Mouse (Mus musculus) embryonic facial prominence, embryonic 12.5 days (tissue): ENCODE measurements at regions not wholly inside any gene's neighbourhood (a gene's known extent, or its start where the extent isn't known, plus 50 kb on each side); places are given as distances from the start of the nearest gene placed in this dataset.

Experiments used
- ATAC-seq: fragments of 200-750 bp; cut with Nextera tagmentation; 2 replicates; pipeline ENCODE4 v1.8.0; 2017; ENCODE audit not compliant: insufficient number of reproducible peaks, insufficient read depth, low FRiP score, low TSS enrichment
- H3K27ac ChIP-seq: fragments of 300-500 bp; sonication (generic); 2 replicates; pipeline ENCODE4 v1.5.1; 2016; ENCODE audit warnings: mild to moderate bottlenecking
- H3K27me3 ChIP-seq: fragments of 300-500 bp; sonication (generic); 2 replicates; pipeline ENCODE4 v1.6.1; 2016; ENCODE audit warnings: mild to moderate bottlenecking, moderate library complexity
- H3K36me3 ChIP-seq: fragments of 300-500 bp; sonication (generic); 2 replicates; pipeline ENCODE4 v1.6.1; 2016; ENCODE audit warnings: mild to moderate bottlenecking
- H3K4me1 ChIP-seq: fragments of 300-500 bp; sonication (generic); 2 replicates; pipeline ENCODE4 v1.6.1; 2016
- H3K4me2 ChIP-seq: fragments of 300-500 bp; sonication (generic); replicated peaks from 2 replicates; pipeline ENCODE4 v1.6.1; 2016; ENCODE audit warnings: mild to moderate bottlenecking, moderate library complexity
- H3K4me3 ChIP-seq: fragments of 300-500 bp; sonication (generic); 2 replicates; pipeline ENCODE4 v1.5.1; 2016; ENCODE audit warnings: mild to moderate bottlenecking
- H3K9ac ChIP-seq: fragments of 300-500 bp; sonication (generic); 2 replicates; pipeline ENCODE4 v1.6.1; 2016; ENCODE audit warnings: mild to moderate bottlenecking, moderate library complexity
- H3K9me3 ChIP-seq: fragments of 300-500 bp; sonication (generic); 2 replicates; pipeline ENCODE4 v1.6.1; 2016; ENCODE audit warnings: mild to moderate bottlenecking, moderate library complexity
- WGBS: fragments of 180-500 bp; shearing (Covaris S2); methylation state at CpG from one replicate; pipeline ENCODE4 v1.1.7; 2016; 5-methylcytosine and 5-hydroxymethylcytosine counted together

GRCm38 (mm10) chr12:27083645-27084550 is 258.5 kb downstream of the Sox11 start:
- Histone ChIP-seq H3K9ac (no peak overlapping the region), H3K36me3 (no peaks in the 10 kb centered on the region), H3K4me2 (no peak overlapping the region), H3K27me3 (no peaks in the 10 kb centered on the region), H3K4me3 (no peak overlapping the region), H3K9me3 (no peaks in the 10 kb centered on the region), H3K4me1 (peaks cover 15% of the 10 kb centered on the region), H3K27ac (0 out of 2 replicates have a peak overlapping the region, but pooled peaks have one; percentile 61)
- WGBS: 39% methylated on average over 4 of the region's 4 CpGs
- ATAC-seq: no peak

GRCm38 (mm10) chr12:27083089-27083488 is 259.3 kb downstream of the Sox11 start:
- H3K36me3 ChIP-seq: no peaks in the 10 kb centered on the region
- peak overlapping the region; percentile 26 for H3K4me3 ChIP-seq
- H3K4me1 ChIP-seq: peaks cover 15% of the 10 kb centered on the region
- H3K27ac ChIP-seq: peak overlapping the region; percentile 70
- 4% methylated on average over 8 of the region's 8 CpGs for WGBS
- peak overlapping the region; percentile 12; the same call in 1 of the 2 replicates for H3K9ac ChIP-seq
- H3K9me3 ChIP-seq: no peaks in the 10 kb centered on the region
- no peaks in the 10 kb centered on the region for H3K27me3 ChIP-seq
- ATAC-seq: peak; percentile 72
- H3K4me2 ChIP-seq: peak overlapping the region; percentile 58

DNA sequence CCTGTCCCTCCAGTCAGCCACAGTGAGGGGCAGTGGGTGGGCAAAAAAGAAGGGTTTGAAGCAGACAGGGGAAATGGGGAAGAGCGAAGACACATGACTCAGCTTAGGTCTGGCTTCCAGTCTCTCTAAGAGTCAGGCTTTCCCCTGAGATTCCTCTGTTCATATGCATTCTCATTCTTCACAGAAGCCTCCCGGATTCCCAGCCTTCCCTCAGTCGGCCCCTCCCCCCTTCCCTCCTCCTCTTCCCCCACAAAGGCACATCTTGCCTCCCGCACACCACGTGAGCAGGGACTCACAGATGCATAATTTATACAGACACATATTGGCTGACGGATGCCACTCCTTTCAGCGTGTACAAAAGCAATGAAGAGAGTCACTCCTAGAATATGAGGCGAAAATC is 259.8 kb downstream of the Sox11 start:
- Histone ChIP-seq H3K27ac (peak overlapping the region; percentile 70), H3K36me3 (no peaks in the 10 kb centered on the region), H3K9ac (0 out of 2 replicates have a peak overlapping the region, but pooled peaks have one; percentile 12), H3K4me1 (peaks cover 15% of the 10 kb centered on the region), H3K4me2 (peak overlapping the region; percentile 58), H3K27me3 (no peaks in the 10 kb centered on the region), H3K9me3 (no peaks in the 10 kb centered on the region), H3K4me3 (peak overlapping the region; percentile 26)
- WGBS: 1% methylated on average over 8 of the region's 8 CpGs
- peak; percentile 85 for ATAC-seq

DNA sequence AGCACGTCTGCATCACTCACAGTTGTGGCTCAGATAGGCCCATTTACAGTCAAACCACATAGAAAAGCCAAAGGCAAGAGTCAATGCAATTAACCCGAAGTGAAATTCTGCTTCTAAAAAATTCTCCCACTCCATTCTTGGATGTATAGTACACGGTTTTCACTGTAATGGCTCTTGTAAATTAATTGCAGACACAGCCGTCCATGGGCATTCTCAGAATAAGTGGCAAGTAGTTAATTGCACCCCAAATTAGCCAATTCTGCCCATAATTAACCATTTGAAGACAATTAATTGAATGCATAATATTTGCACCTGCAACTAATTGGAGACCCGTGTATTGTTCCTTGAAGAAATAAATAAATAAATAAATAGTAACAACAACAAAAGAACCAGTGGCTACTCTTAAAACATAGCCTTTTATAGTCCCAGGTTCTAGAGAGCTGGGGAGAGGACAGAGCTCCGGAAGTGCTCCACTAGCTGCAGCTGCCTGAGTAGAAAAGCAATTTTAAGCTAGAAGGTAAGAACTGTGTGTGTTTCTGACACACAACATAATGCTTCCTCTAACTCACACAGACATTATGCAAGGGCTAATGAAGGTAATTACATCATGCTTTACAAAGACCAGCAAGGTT is 266.2 kb downstream of the Sox11 start:
- Histone ChIP-seq H3K4me1 (no peaks in the 10 kb centered on the region; the same call in 1 of the 2 replicates), H3K9ac (no peak overlapping the region), H3K9me3 (no peaks in the 10 kb centered on the region), H3K4me3 (no peak overlapping the region), H3K36me3 (no peaks in the 10 kb centered on the region), H3K27ac (no peak overlapping the region), H3K4me2 (no peak overlapping the region), H3K27me3 (no peaks in the 10 kb centered on the region)
- WGBS: 55% methylated on average over 6 of the region's 6 CpGs
- ATAC-seq: no peak

DNA sequence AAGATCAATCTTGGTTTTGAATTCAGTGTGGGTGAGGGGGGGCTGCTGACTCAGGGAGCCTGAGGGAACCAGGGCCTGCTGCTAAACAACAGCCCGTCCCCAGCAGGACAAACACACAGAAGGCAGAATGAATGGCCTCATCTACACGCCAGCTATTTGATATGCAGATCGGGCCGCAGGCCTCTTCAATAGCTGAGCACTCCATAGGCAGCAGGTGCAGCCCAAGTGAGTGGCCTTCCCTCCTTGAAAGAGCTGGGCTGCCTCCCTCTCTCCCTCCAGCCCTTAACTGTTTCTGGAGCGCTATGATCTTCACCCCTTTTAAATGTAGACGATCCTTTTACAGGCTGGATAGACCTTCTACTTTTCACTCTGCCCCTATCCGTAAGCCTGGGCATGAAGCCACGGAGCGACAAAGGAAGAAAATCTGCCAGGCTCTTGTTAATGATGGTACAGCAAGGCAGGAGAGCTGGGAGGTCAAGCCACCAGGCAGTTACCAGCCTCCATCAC is 277.3 kb downstream of the Sox11 start:
- 37% methylated on average over 9 of the region's 9 CpGs for WGBS
- Histone ChIP-seq H3K4me2 (no peak overlapping the region), H3K27ac (no peak overlapping the region), H3K9ac (no peak overlapping the region), H3K4me3 (no peak overlapping the region), H3K27me3 (no peaks in the 10 kb centered on the region), H3K9me3 (no peaks in the 10 kb centered on the region), H3K4me1 (peaks cover 29% of the 10 kb centered on the region), H3K36me3 (no peaks in the 10 kb centered on the region)
- ATAC-seq: no peak

DNA sequence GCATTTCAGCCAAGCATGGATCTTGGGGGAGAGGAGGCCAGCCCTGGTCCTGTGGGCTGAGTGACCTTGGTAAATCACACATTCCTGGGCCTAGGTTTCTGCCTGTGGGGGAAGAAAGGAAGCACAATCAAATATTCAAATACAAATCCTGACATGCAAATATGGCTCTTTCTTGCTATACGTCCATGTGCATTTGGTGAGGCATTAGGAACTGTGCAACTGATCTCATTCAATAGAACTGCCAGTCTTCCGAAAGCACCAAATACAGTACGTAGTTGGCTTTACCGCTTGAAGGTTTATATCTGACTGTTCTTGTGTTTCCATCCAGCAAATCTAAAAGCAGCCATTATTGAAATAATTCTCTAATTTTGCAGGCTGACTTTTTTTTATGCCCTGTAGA is 278.9 kb downstream of the Sox11 start:
- H3K4me2 ChIP-seq: no peak overlapping the region
- H3K4me1 ChIP-seq: peaks cover 31% of the 10 kb centered on the region
- H3K36me3 ChIP-seq: no peaks in the 10 kb centered on the region
- H3K9me3 ChIP-seq: no peaks in the 10 kb centered on the region
- no peak overlapping the region for H3K9ac ChIP-seq
- WGBS: 83% methylated on average over 4 of the region's 4 CpGs
- H3K4me3 ChIP-seq: no peak overlapping the region
- ATAC-seq: no peak
- H3K27me3 ChIP-seq: no peaks in the 10 kb centered on the region
- no peak overlapping the region for H3K27ac ChIP-seq

DNA sequence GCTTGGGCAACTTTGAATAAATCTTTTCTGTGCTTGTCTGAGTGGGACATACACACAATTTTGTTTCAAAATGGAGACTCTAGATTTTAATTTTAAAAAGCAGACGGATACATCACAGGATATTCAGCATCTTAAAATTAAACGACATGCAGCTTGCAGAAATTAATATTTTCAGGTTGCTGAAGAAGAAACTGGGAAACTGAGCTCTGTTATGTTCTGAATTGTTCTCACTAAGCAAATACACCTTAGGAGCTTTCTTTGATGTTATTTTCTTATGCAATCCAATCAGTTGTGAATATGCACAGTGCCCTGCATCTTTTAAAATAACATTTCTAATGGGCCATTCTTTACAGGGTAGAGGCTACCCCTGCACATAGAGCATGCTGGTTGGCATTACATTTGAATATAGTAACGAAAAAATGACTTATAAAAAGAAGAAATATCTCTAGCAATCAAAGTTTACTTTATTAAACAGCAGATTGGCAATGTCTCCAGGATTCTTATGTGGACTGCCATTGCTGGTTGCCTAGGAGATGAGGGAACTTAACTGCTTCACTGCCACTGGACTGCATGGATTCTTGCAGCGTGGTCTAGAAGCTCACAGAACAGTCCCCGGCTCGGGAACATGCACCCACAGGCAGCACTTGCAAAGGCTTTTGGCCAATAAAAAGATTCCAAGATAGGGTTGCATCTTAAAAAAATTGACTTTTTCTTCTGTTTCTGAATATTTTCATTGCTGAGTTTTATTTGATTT is 279.7 kb downstream of the Sox11 start:
- H3K4me1 ChIP-seq: peaks cover 31% of the 10 kb centered on the region
- H3K4me3 ChIP-seq: 0 out of 2 replicates have a peak overlapping the region, but pooled peaks have one; percentile 20
- 54% methylated on average over 6 of the region's 6 CpGs for WGBS
- ATAC-seq: no peak
- H3K36me3 ChIP-seq: no peaks in the 10 kb centered on the region
- H3K9ac ChIP-seq: no peak overlapping the region
- peak overlapping the region; percentile 83 for H3K27ac ChIP-seq
- no peaks in the 10 kb centered on the region for H3K9me3 ChIP-seq
- peak overlapping the region; percentile 45 for H3K4me2 ChIP-seq
- H3K27me3 ChIP-seq: no peaks in the 10 kb centered on the region

- peaks cover 31% of the 10 kb centered on the region for H3K4me1 ChIP-seq
- 2% methylated on average over 10 of the region's 10 CpGs for WGBS
- H3K9me3 ChIP-seq: no peaks in the 10 kb centered on the region
- no peaks in the 10 kb centered on the region for H3K27me3 ChIP-seq
- peak overlapping the region; percentile 45 for H3K4me2 ChIP-seq
- ATAC-seq: peak; percentile 67; the same call in 1 of the 2 replicates
- peak overlapping the region; percentile 20 for H3K4me3 ChIP-seq
- peak overlapping the region; percentile 37; the same call in 1 of the 2 replicates for H3K9ac ChIP-seq
- no peaks in the 10 kb centered on the region for H3K36me3 ChIP-seq
- peak overlapping the region; percentile 83 for H3K27ac ChIP-seq
Measured at GRCm38 (mm10) chr12:27062061-27062461, 280.3 kb downstream of the Sox11 start.

- Histone ChIP-seq H3K27me3 (no peaks in the 10 kb centered on the region), H3K4me3 (no peak overlapping the region), H3K4me2 (peak overlapping the region; percentile 45), H3K4me1 (peaks cover 31% of the 10 kb centered on the region), H3K9me3 (no peaks in the 10 kb centered on the region), H3K27ac (peak overlapping the region; percentile 83), H3K36me3 (no peaks in the 10 kb centered on the region), H3K9ac (no peak overlapping the region)
- peak; percentile 47; the same call in 1 of the 2 replicates for ATAC-seq
- 7% methylated on average over 17 of the region's 17 CpGs for WGBS
Measured at GRCm38 (mm10) chr12:27060899-27061762, 281.2 kb downstream of the Sox11 start.

GRCm38 (mm10) chr12:27059885-27060284 is 282.5 kb downstream of the Sox11 start:
- Histone ChIP-seq H3K27ac (peak overlapping the region; percentile 54; the same call in 1 of the 2 replicates), H3K4me1 (peaks cover 31% of the 10 kb centered on the region), H3K4me2 (no peak overlapping the region), H3K27me3 (no peaks in the 10 kb centered on the region), H3K4me3 (no peak overlapping the region), H3K9me3 (no peaks in the 10 kb centered on the region), H3K9ac (no peak overlapping the region), H3K36me3 (no peaks in the 10 kb centered on the region)
- 19% methylated on average over 4 of the region's 4 CpGs for WGBS
- no peak for ATAC-seq
